Mouse (Mus musculus) midbrain, postnatal 0 days (tissue): Measurements from ENCODE around the gene Erbb2. TPM values are rescaled to one million over a fixed set of nuclear protein-coding genes. Genes with fewer than 3 reads are reported as not detected.
A peak's percentile ranks its signal among the peaks of the same experiment; 100 is the strongest.

Source experiments
- ATAC-seq: fragments of 200-750 bp; cut with Nextera tagmentation; 2 replicates; pipeline ENCODE4 v1.8.0; 2017; ENCODE audit warnings: moderate number of reproducible peaks, mild to moderate bottlenecking, moderate TSS enrichment, moderate library complexity; ENCODE audit not compliant: low FRiP score
- DNase-seq: peaks from one replicate; pipeline ENCODE4 v3.0.0-alpha.2; 2015; ENCODE audit warnings: low spot score
- H3K27ac ChIP-seq: fragments of 300-500 bp; sonication (generic); 2 replicates; pipeline ENCODE4 v1.5.1; 2014; ENCODE audit warnings: low read depth, mild to moderate bottlenecking, low read length, mixed read lengths
- H3K27me3 ChIP-seq: fragments of 300-500 bp; sonication (generic); 2 replicates; pipeline ENCODE4 v1.6.1; 2014; ENCODE audit warnings: low read length, control low read depth, mixed read lengths; ENCODE audit not compliant: insufficient read depth
- H3K36me3 ChIP-seq: fragments of 300-500 bp; sonication (generic); 2 replicates; pipeline ENCODE4 v1.6.1; 2014; ENCODE audit warnings: low read length, control low read depth, mixed read lengths; ENCODE audit not compliant: insufficient read depth
- H3K4me1 ChIP-seq: fragments of 300-500 bp; sonication (generic); 2 replicates; pipeline ENCODE4 v1.6.1; 2014; ENCODE audit warnings: mild to moderate bottlenecking, control low read depth, antibody characterized with exemption, low read length, mixed read lengths; ENCODE audit not compliant: insufficient read depth
- H3K4me2 ChIP-seq: fragments of 300-500 bp; sonication (generic); 2 replicates; pipeline ENCODE4 v1.6.1; 2014; ENCODE audit warnings: low read depth, mild to moderate bottlenecking, low read length, mixed read lengths; ENCODE audit not compliant: poor library complexity, severe bottlenecking
- H3K4me3 ChIP-seq: fragments of 300-500 bp; sonication (generic); 2 replicates; pipeline ENCODE4 v1.5.1; 2014; ENCODE audit warnings: low read depth, mild to moderate bottlenecking, low read length, moderate library complexity
- H3K9ac ChIP-seq: fragments of 300-500 bp; sonication (generic); replicated peaks from 2 replicates; pipeline ENCODE4 v1.6.1; 2014; ENCODE audit warnings: mild to moderate bottlenecking, low read length, moderate library complexity, mixed read lengths; ENCODE audit not compliant: poor library complexity, severe bottlenecking
- H3K9me3 ChIP-seq: fragments of 300-500 bp; sonication (generic); 2 replicates; pipeline ENCODE4 v1.6.1; 2016; ENCODE audit warnings: low read length, control low read depth
- CTCF ChIP-seq: IDR thresholded peaks from 2 replicates; pipeline ENCODE4 v1.5.1; 2016; ENCODE audit warnings: antibody characterized with exemption, mild to moderate bottlenecking
- WGBS: fragments of 180-500 bp; shearing (Covaris S2); extraction: QIAGEN DNeasy Blood & Tissue Kit; methylation state at CpG from one replicate; pipeline ENCODE4 v1.1.7; 2014; 5-methylcytosine and 5-hydroxymethylcytosine counted together
- polyA plus RNA-seq: library from polyadenylated mRNA; unstranded; fragments of >200 nt; fragmentation: Nextera tagmentation; extraction: Ambion mirVana; gene quantifications from 2 replicates; pipeline ENCODE4 v1.2.1, GENCODE M21; 2015
- total RNA-seq: library from RNA; depleted of rRNA; stranded (reverse); fragments of >200 nt; gene quantifications from 2 replicates; pipeline ENCODE4 v1.2.3, GENCODE M21; 2014

Erbb2 gene
- total and polyA plus RNA-seq, 2 experiments from 2014 or later, result 3.9 to 9.4 TPM

- TF ChIP-seq CTCF, result no peak
- no peak overlapping the region for H3K27ac ChIP-seq
- no peaks in the 10 kb centered on the region for H3K4me1 ChIP-seq
- no peak for ATAC-seq
- no peak overlapping the region for H3K4me2 ChIP-seq
- H3K9ac ChIP-seq, result no peak overlapping the region
- WGBS, result 61% methylated on average over 14 of the region's 14 CpGs
- H3K36me3 ChIP-seq, result no peaks in the 10 kb centered on the region
- no peak for DNase-seq
- H3K27me3 ChIP-seq, result peaks cover 17% of the 10 kb centered on the region
- no peaks in the 10 kb centered on the region for H3K9me3 ChIP-seq
- no peak overlapping the region for H3K4me3 ChIP-seq
Observed at GRCm38 (mm10) chr11:98387056-98387577, 25.2 kb upstream of the Erbb2 start.

GRCm38 (mm10) chr11:98388282-98388681 lies 24.0 kb upstream of the Erbb2 start:
- Histone ChIP-seq H3K36me3 (no peaks in the 10 kb centered on the region), H3K4me3 (no peak overlapping the region), H3K4me1 (no peaks in the 10 kb centered on the region), H3K9me3 (no peaks in the 10 kb centered on the region), H3K4me2 (no peak overlapping the region), H3K27me3 (peaks cover 17% of the 10 kb centered on the region), H3K27ac (no peak overlapping the region), H3K9ac (0 out of 2 replicates have a peak overlapping the region, but pooled peaks have one; percentile 4)
- WGBS, result 83% methylated on average over 10 of the region's 10 CpGs
- TF ChIP-seq CTCF, result no peak
- ATAC-seq (no peak), DNase-seq (no peak)

- DNase-seq (peak; percentile 62), ATAC-seq (no peak)
- Histone ChIP-seq H3K4me3 (no peak overlapping the region), H3K27ac (no peak overlapping the region), H3K4me2 (no peak overlapping the region), H3K27me3 (peaks cover 17% of the 10 kb centered on the region), H3K9me3 (no peaks in the 10 kb centered on the region), H3K9ac (no peak overlapping the region), H3K4me1 (no peaks in the 10 kb centered on the region), H3K36me3 (no peaks in the 10 kb centered on the region)
- 29% methylated on average over 9 of the region's 9 CpGs for WGBS
- TF ChIP-seq CTCF, result peak; percentile 70
Observed at GRCm38 (mm10) chr11:98389221-98389780, 23.0 kb upstream of the Erbb2 start.

- H3K4me3 ChIP-seq, result no peak overlapping the region
- H3K4me1 ChIP-seq, result no peaks in the 10 kb centered on the region
- H3K27ac ChIP-seq, result no peak overlapping the region
- no peak overlapping the region for H3K9ac ChIP-seq
- no peaks in the 10 kb centered on the region for H3K36me3 ChIP-seq
- WGBS, result 75% methylated on average over 9 of the region's 12 CpGs
- H3K27me3 ChIP-seq, result peaks cover 17% of the 10 kb centered on the region
- no peak for TF ChIP-seq CTCF
- ATAC-seq, result no peak
- no peak overlapping the region for H3K4me2 ChIP-seq
- H3K9me3 ChIP-seq, result no peaks in the 10 kb centered on the region
- no peak for DNase-seq
Observed at GRCm38 (mm10) chr11:98390141-98390540, 22.1 kb upstream of the Erbb2 start.

- 41% methylated on average over 6 of the region's 8 CpGs for WGBS
- H3K4me2 ChIP-seq, result no peak overlapping the region
- no peak overlapping the region for H3K4me3 ChIP-seq
- no peak overlapping the region for H3K9ac ChIP-seq
- no peaks in the 10 kb centered on the region for H3K36me3 ChIP-seq
- H3K27ac ChIP-seq, result no peak overlapping the region
- no peaks in the 10 kb centered on the region for H3K9me3 ChIP-seq
- H3K4me1 ChIP-seq, result no peaks in the 10 kb centered on the region
- no peak for TF ChIP-seq CTCF
- ATAC-seq (no peak), DNase-seq (no peak)
- H3K27me3 ChIP-seq, result peaks cover 12% of the 10 kb centered on the region
Observed at GRCm38 (mm10) chr11:98392034-98392433, 20.2 kb upstream of the Erbb2 start.

- no peak for TF ChIP-seq CTCF
- peaks cover 6% of the 10 kb centered on the region for H3K27me3 ChIP-seq
Observed at GRCm38 (mm10) chr11:98392645-98393044, 19.6 kb upstream of the Erbb2 start.

More at GRCm38 (mm10) chr11:98392645-98393044, 19.6 kb upstream of the Erbb2 start:
- Histone ChIP-seq H3K9me3 (no peaks in the 10 kb centered on the region), H3K9ac (0 out of 2 replicates have a peak overlapping the region, but pooled peaks have one; percentile 13), H3K36me3 (no peaks in the 10 kb centered on the region), H3K4me1 (no peaks in the 10 kb centered on the region), H3K4me2 (no peak overlapping the region), H3K27ac (no peak overlapping the region), H3K4me3 (no peak overlapping the region)
- no peak for ATAC-seq
- WGBS, result 61% methylated on average over 4 of the region's 4 CpGs
- DNase-seq, result no peak
